Mouse (Mus musculus): ENCODE measurements around the gene Xrcc2. TPM values are rescaled to one million over a fixed set of nuclear protein-coding genes. Genes with fewer than 3 reads are reported as not detected.
A peak's percentile ranks its signal among the peaks of the same experiment; 100 is the strongest.
"Not testable (repeated sequence)": the region's sequence is repeated elsewhere in the genome, so short reads cannot be mapped to it uniquely, and the experiment has no call there.

Xrcc2 gene
- polyA plus RNA-seq, 1 experiment from 2014 or later, result 3.2 TPM

DNA sequence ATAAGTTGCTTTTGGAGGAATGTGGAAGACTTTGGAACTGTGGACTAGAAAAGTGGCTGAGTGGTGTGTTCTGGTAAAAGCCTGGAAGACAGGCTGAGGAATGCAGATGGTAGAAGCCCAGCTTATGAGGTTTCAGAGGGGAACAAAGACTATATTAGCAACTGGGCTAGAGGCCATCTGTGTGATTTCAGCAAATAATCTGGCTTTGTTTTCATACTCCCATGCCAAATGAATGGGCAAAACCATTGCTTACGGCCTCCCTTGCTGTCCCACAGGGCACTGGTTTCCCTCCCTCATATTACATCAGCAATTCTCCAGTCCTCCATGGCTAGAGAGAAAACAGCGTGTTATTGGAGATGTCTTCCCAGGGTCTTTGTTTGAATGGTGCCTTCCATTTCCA is 17.4 kb upstream of the Xrcc2 start:
- no peaks in the 10 kb centered on the region for H3K4me1 ChIP-seq (replicated peaks)
- no peaks in the 10 kb centered on the region for H3K27me3 ChIP-seq
- H3K9ac ChIP-seq, result no peak overlapping the region
- H3K4me3 ChIP-seq, result no peak overlapping the region
- H3K4me2 ChIP-seq, result no peak overlapping the region
- no peak overlapping the region for H3K27ac ChIP-seq (replicated peaks)
- H3K9me3 ChIP-seq, result no peaks in the 10 kb centered on the region
- no peak for ATAC-seq (ENCODE audit: low read depth)
- WGBS, result 78% methylated on average over 2 of the region's 2 CpGs
- H3K36me3 ChIP-seq, result no peaks in the 10 kb centered on the region

- H3K36me3 ChIP-seq, result no peaks in the 10 kb centered on the region
- no peak for ATAC-seq (ENCODE audit: low read depth)
- 90% methylated on average over 4 of the region's 4 CpGs for WGBS
Observed at GRCm38 (mm10) chr5:25719390-25719789, 13.8 kb upstream of the Xrcc2 start.

DNA sequence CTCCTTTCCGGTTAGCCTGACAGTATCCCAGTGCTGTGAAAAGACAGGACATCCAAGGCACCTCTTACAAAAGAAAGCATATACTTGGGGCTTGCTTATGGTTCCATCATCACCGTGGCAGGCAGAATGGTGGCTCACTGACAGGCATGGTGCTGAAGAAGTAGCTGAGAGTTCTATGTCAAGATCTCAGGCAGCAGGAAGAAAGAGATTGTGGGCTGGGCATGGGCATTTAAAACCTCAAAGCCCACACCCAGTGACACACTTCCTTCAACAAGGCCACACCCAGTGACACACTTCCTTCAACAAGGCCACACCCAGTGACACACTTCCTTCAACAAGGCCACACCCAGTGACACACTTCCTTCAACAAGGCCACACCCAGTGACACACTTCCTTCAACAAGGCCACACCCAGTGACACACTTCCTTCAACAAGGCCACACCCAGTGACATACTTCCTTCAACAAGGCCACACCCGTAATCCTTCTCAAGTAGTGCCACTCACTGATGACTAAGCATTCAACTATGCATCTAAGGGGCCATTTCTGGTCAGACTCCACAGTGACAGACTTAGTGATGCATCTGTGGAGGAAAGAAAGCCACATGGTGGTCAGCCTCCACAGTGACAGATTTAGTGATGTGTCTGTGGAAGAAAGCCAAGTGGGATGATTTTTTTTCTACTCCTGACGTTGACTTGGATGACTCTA is 7.5 kb upstream of the Xrcc2 start:
- not testable (repeated sequence) for H3K4me2 ChIP-seq; ATAC-seq (ENCODE audit: low read depth); H3K27ac ChIP-seq (replicated peaks); H3K27me3 ChIP-seq; H3K9me3 ChIP-seq; H3K9ac ChIP-seq; H3K4me1 ChIP-seq (replicated peaks); H3K36me3 ChIP-seq; H3K4me3 ChIP-seq
- 89% methylated on average over 4 of the region's 4 CpGs for WGBS

More at GRCm38 (mm10) chr5:25719390-25719789, 13.8 kb upstream of the Xrcc2 start:
- H3K9me3 ChIP-seq, result no peaks in the 10 kb centered on the region
- H3K4me3 ChIP-seq, result no peak overlapping the region
- H3K4me1 ChIP-seq (replicated peaks), result no peaks in the 10 kb centered on the region
- H3K9ac ChIP-seq, result no peak overlapping the region
- H3K4me2 ChIP-seq, result no peak overlapping the region
- no peaks in the 10 kb centered on the region for H3K27me3 ChIP-seq
- H3K27ac ChIP-seq (replicated peaks), result no peak overlapping the region

DNA sequence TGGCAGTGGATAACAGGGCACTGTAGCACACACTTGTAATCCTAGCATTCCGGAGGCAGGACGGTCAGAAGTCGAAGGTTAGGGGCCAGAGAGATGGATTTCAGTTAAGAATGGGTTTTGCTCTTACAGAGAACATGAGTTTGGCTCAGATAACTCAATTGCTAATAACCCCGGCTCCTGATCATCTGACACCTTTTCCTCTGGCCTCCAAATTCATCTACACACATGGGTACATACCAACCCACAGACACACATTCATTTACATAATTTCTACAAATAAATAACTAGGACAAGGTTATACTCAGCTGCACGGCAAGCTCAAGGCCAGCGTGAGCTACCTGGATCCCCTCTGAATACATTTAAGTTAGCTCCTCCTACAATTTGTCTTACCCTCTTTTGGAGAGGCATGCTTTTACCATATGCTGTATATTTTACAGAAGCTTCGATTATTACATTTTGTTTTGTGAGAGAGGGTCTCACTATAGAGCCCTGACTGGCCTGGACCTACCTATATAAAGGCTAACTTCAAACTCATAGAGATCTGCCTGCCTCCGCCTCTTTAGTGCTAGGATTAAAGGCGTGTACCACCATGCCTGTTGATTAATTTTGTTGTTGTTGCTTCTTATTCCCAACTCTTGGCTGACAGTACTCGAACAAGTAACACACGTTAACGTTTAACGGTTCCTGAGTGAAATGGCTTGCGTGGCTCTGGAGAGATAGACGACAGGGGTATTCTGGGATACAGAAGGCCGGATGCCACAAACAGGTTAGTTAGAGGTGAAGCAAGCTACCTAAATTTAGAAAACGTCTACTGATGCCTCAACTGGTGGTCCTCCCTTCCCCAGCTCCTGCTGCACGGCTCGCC is 691 bp downstream of the Xrcc2 start:
- Histone ChIP-seq H3K27me3 (no peaks in the 10 kb centered on the region), H3K4me1 (replicated peaks) (peaks cover 15% of the 10 kb centered on the region), H3K9ac (peak overlapping the region; percentile 80), H3K4me2 (peak overlapping the region; percentile 84), H3K4me3 (peak overlapping the region; percentile 86), H3K27ac (replicated peaks) (no peak overlapping the region; the same call in 1 of the 2 replicates), H3K9me3 (no peaks in the 10 kb centered on the region), H3K36me3 (no peaks in the 10 kb centered on the region)
- ATAC-seq (ENCODE audit: low read depth), result peak; percentile 12
- 26% methylated on average over 19 of the region's 19 CpGs for WGBS

GRCm38 (mm10) chr5:25697941-25698340 is 7.7 kb downstream of the Xrcc2 start:
- H3K27me3 ChIP-seq, result no peaks in the 10 kb centered on the region
- no peak overlapping the region for H3K4me3 ChIP-seq
- ATAC-seq (ENCODE audit: low read depth), result no peak
- H3K27ac ChIP-seq (replicated peaks), result no peak overlapping the region
- H3K36me3 ChIP-seq, result 0 out of 2 replicates have a peak, but pooled peaks cover 4% of the 10 kb centered on the region
- H3K9ac ChIP-seq, result no peak overlapping the region
- H3K9me3 ChIP-seq, result no peaks in the 10 kb centered on the region
- WGBS, result 87% methylated on average over 7 of the region's 7 CpGs
- no peaks in the 10 kb centered on the region for H3K4me1 ChIP-seq (replicated peaks)
- no peak overlapping the region for H3K4me2 ChIP-seq

DNA sequence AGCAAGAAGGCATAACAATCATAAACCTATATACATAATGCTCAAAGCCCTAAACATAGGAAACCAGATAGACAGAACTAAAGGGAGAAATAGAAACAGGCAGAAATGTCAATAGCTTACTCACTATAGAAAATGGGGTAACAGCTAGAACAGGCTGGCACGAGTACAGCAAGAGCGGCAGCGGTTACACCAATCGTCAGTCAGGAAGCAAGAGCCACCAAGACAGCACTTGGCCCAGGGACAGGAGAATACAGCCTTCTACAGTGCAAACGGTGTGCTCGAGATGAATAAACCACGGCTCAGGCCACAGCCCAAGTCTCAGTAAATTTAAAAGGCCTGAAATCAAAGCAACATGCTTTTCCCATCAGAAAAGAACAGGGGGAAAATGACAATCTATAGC is 9.4 kb downstream of the Xrcc2 start:
- peaks cover 14% of the 10 kb centered on the region for H3K36me3 ChIP-seq
- WGBS, result 92% methylated on average over 7 of the region's 7 CpGs

GRCm38 (mm10) chr5:25695786-25696185 is 9.8 kb downstream of the Xrcc2 start:
- Histone ChIP-seq H3K27me3 (no peaks in the 10 kb centered on the region), H3K4me1 (replicated peaks) (no peaks in the 10 kb centered on the region), H3K27ac (replicated peaks) (no peak overlapping the region), H3K4me3 (no peak overlapping the region), H3K36me3 (peaks cover 14% of the 10 kb centered on the region), H3K9me3 (no peaks in the 10 kb centered on the region), H3K9ac (no peak overlapping the region), H3K4me2 (no peak overlapping the region)
- ATAC-seq (ENCODE audit: low read depth), result no peak
- WGBS, result 85% methylated on average over 6 of the region's 6 CpGs

More for the DNA sequence above, 9.4 kb downstream of the Xrcc2 start:
- Histone ChIP-seq H3K27ac (replicated peaks) (no peak overlapping the region), H3K27me3 (no peaks in the 10 kb centered on the region), H3K4me1 (replicated peaks) (no peaks in the 10 kb centered on the region), H3K4me3 (no peak overlapping the region), H3K9ac (no peak overlapping the region), H3K4me2 (no peak overlapping the region), H3K9me3 (no peaks in the 10 kb centered on the region)
- no peak for ATAC-seq (ENCODE audit: low read depth)

DNA sequence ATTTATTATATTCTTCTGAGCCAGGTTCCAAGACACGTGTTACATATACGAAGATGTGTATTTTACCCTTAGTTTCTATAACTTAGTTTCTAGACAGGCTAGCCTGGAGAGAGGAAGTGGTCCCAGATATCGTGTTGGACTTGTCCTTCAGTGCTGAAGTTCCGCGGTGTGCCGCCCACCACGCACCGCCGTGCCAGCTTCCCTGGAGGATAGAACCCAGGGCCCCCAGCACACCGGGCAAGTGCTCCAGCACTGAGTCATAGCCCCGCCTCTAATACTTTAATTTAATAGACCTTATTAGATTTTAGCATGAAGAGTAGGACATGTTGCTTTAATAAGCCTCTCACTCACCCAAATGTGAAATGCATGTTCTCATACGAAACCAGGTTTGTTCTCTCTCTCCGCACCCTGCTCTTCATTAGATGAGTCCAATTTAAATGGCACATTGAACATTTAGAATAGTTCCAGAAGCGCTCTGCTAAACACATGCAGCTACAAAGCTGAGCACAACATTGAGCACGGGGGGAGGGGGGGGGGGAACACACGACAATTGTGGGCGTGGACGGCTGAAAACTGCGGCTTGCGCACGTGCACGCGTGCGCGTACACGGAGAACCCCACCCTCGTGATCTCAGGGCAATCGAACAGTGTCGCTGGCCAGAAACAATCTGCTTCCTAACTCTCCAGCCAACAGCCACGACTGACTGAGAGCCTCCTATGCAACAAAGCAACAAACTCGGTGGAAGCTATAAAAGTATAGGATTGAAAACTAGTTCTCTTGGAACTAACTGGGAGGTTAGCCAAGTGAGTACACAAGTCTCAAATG is 33.7 kb downstream of the Xrcc2 start:
- Histone ChIP-seq H3K4me1 (replicated peaks) (no peaks in the 10 kb centered on the region), H3K27ac (replicated peaks) (no peak overlapping the region), H3K9me3 (no peaks in the 10 kb centered on the region), H3K4me2 (no peak overlapping the region), H3K36me3 (no peaks in the 10 kb centered on the region), H3K4me3 (no peak overlapping the region), H3K27me3 (no peaks in the 10 kb centered on the region), H3K9ac (no peak overlapping the region)
- ATAC-seq (ENCODE audit: low read depth), result no peak
- WGBS, result 91% methylated on average over 31 of the region's 31 CpGs

DNA sequence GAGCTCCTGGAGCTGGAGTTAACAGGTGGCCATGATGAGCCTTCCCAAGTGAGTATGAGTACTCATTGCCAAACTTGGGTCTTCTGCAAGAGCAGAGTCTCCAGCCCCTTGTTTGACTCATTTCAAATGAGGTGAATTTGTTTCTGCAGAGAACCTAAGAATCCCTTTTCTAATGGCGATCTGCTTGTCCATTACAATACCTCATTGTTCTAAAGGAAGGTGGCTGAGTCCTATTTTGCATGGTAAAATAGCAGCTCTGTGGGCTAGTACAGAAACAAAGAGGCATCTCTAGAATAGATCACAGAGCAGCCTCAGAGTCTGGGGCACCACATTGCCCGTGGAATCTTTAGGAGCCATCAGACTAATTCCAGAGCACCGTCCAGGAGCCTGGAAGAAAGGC is 34.6 kb downstream of the Xrcc2 start:
- no peak overlapping the region for H3K4me2 ChIP-seq
- no peaks in the 10 kb centered on the region for H3K27me3 ChIP-seq
- H3K36me3 ChIP-seq, result no peaks in the 10 kb centered on the region
- 62% methylated on average over 3 of the region's 3 CpGs for WGBS
- H3K4me3 ChIP-seq, result no peak overlapping the region
- peaks cover 6% of the 10 kb centered on the region for H3K4me1 ChIP-seq (replicated peaks)
- H3K9me3 ChIP-seq, result no peaks in the 10 kb centered on the region
- no peak overlapping the region for H3K9ac ChIP-seq
- H3K27ac ChIP-seq (replicated peaks), result no peak overlapping the region
- ATAC-seq (ENCODE audit: low read depth), result no peak

- Histone ChIP-seq H3K9me3 (no peaks in the 10 kb centered on the region), H3K9ac (no peak overlapping the region), H3K4me1 (replicated peaks) (peaks cover 9% of the 10 kb centered on the region), H3K27me3 (no peaks in the 10 kb centered on the region), H3K4me3 (no peak overlapping the region), H3K36me3 (no peaks in the 10 kb centered on the region), H3K27ac (replicated peaks) (no peak overlapping the region), H3K4me2 (no peak overlapping the region)
- WGBS, result 86% methylated on average over 9 of the region's 9 CpGs
- ATAC-seq (ENCODE audit: low read depth), result no peak
Observed at GRCm38 (mm10) chr5:25668306-25668705, 37.3 kb downstream of the Xrcc2 start.

DNA sequence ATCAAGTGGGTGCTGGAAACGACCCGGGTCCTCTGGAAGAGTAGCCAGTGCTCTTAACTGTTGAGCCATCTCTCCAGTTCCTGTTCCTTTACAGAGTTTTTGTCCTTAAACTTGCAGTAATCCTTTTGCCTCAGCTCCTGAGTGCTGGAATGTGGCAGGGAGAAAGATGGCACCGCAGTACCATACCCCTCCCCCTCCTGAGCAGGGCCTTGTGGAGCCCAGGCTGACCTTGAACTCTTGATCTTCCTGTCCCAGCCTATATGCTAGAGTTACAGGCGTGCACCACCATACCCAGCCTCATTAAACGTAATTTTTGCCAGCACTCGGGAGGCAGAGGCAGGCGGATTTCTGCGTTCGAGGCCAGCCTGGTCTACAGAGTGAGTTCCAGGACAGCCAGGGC is 38.9 kb downstream of the Xrcc2 start:
- H3K4me2 ChIP-seq, result no peak overlapping the region
- no peaks in the 10 kb centered on the region for H3K9me3 ChIP-seq
- H3K36me3 ChIP-seq, result no peaks in the 10 kb centered on the region
- H3K4me1 ChIP-seq (replicated peaks), result peaks cover 9% of the 10 kb centered on the region
- 84% methylated on average over 9 of the region's 9 CpGs for WGBS
- no peak overlapping the region for H3K4me3 ChIP-seq
- ATAC-seq (ENCODE audit: low read depth), result no peak
- no peaks in the 10 kb centered on the region for H3K27me3 ChIP-seq
- no peak overlapping the region for H3K9ac ChIP-seq
- no peak overlapping the region for H3K27ac ChIP-seq (replicated peaks)

- 39% methylated on average over 4 of the region's 4 CpGs for WGBS
- Histone ChIP-seq H3K9me3 (no peaks in the 10 kb centered on the region), H3K4me2 (no peak overlapping the region), H3K27ac (replicated peaks) (no peak overlapping the region), H3K9ac (no peak overlapping the region), H3K27me3 (no peaks in the 10 kb centered on the region), H3K4me3 (no peak overlapping the region), H3K36me3 (no peaks in the 10 kb centered on the region), H3K4me1 (replicated peaks) (peaks cover 9% of the 10 kb centered on the region)
- ATAC-seq (ENCODE audit: low read depth), result 0 out of 2 replicates have a peak, but pooled peaks have one; percentile 53
Observed at GRCm38 (mm10) chr5:25666108-25666507, 39.5 kb downstream of the Xrcc2 start.
